Comparison of ENCODE assay signal across 10 mouse cellular contexts in genomic region chr2:180726658-180727442, GRCm38 (mm10). TPM values are rescaled to one million over a fixed set of nuclear protein-coding genes. Genes with fewer than 3 reads are reported as not detected.
DNase-seq lines count a peak whose midpoint lies in the region; ATAC-seq and TF ChIP-seq lines count a peak whose summit lies in the region.
"Had no signal": no experiment of that assay in that cellular context is flagged by ENCODE, and none has a peak within 500 bp of the region (broad histone marks: within the 10 kb centered on the region; RNA-seq: fewer than 3 reads in every experiment).

No protein-coding gene starts in this region.

- H3K27me3 ChIP-seq in forebrain, postnatal 0 days (ENCODE audit: insufficient read depth, low read length) = no peaks in the 10 kb centered on the region
- no peaks in the 10 kb centered on the region for H3K27me3 ChIP-seq in kidney, embryonic 15.5 days
- no peaks in the 10 kb centered on the region for H3K27me3 ChIP-seq in midbrain, postnatal 0 days (ENCODE audit: insufficient read depth, low read length)

- peak; percentile 34 to 47 for DNase-seq in heart, adult 9 months (ENCODE audit: low spot score in 2 of 2)
- DNase-seq in heart, postnatal 36 days = no peak
- peak; percentile 61 for DNase-seq in lung, postnatal 36 days
- DNase-seq in thymus, postnatal 0 days (ENCODE audit: low spot score) = peak; percentile 73
- no peak for DNase-seq in forebrain, postnatal 0 days
- DNase-seq in midbrain, postnatal 0 days (ENCODE audit: low spot score) = no peak
- DNase-seq: kidney, adult 11 months had no signal

- intact Hi-C loops in heart, postnatal 36 days (cut with DNase I) = no loop called here

- 12% methylated on average over 6 of the region's 6 CpGs for WGBS in bone marrow, adult 2 months
- 75% methylated on average over 6 of the region's 6 CpGs for WGBS in forebrain, postnatal 0 days
- WGBS in kidney, embryonic 15.5 days = 72% methylated on average over 6 of the region's 6 CpGs
- 68% methylated on average over 6 of the region's 6 CpGs for WGBS in midbrain, postnatal 0 days

- H3K4me3 ChIP-seq in bone marrow, adult 2 months (replicated peaks; ENCODE audit: control insufficient read depth, low read depth, low read length) = peak overlapping the region; percentile 19
- no peak overlapping the region for H3K4me3 ChIP-seq in forebrain, postnatal 0 days (ENCODE audit: low read depth, low read length)
- H3K4me3 ChIP-seq in kidney, embryonic 15.5 days (replicated peaks) = no peak overlapping the region
- no peak overlapping the region for H3K4me3 ChIP-seq in midbrain, postnatal 0 days (ENCODE audit: low read depth, low read length)

- no peak for ATAC-seq in forebrain, postnatal 0 days
- no peak for ATAC-seq in kidney, embryonic 15.5 days (replicated peaks; ENCODE audit: low FRiP score)
- ATAC-seq in midbrain, postnatal 0 days (ENCODE audit: low FRiP score) = no peak
- ATAC-seq: forebrain, embryonic 16.5 days had no signal

- H3K4me1 ChIP-seq in bone marrow, adult 2 months (ENCODE audit: control insufficient read depth, insufficient read depth, low read length) = peaks cover 13% of the 10 kb centered on the region
- no peaks in the 10 kb centered on the region for H3K4me1 ChIP-seq in forebrain, postnatal 0 days (ENCODE audit: insufficient read depth)
- H3K4me1 ChIP-seq in kidney, embryonic 15.5 days = peaks cover 24% of the 10 kb centered on the region
- H3K4me1 ChIP-seq in midbrain, postnatal 0 days (ENCODE audit: insufficient read depth, low read length) = 0 out of 2 replicates have a peak, but pooled peaks cover 9% of the 10 kb centered on the region

- H3K27ac ChIP-seq in bone marrow, adult 2 months (ENCODE audit: control insufficient read depth, insufficient read depth, low read depth, low read length, poor library complexity) = peak overlapping the region; percentile 79
- H3K27ac ChIP-seq in forebrain, postnatal 0 days (ENCODE audit: low read depth, low read length) = no peak overlapping the region
- no peak overlapping the region for H3K27ac ChIP-seq in kidney, embryonic 15.5 days
- H3K27ac ChIP-seq in midbrain, postnatal 0 days (ENCODE audit: low read depth, low read length) = no peak overlapping the region

- no peak overlapping the region for H3K9ac ChIP-seq in forebrain, postnatal 0 days
- H3K9ac ChIP-seq in kidney, embryonic 15.5 days = no peak overlapping the region
- H3K9ac ChIP-seq in midbrain, postnatal 0 days (replicated peaks; ENCODE audit: low read length, poor library complexity, severe bottlenecking) = no peak overlapping the region

- no peaks in the 10 kb centered on the region for H3K9me3 ChIP-seq in forebrain, postnatal 0 days (ENCODE audit: low read length)
- no peaks in the 10 kb centered on the region for H3K9me3 ChIP-seq in kidney, embryonic 15.5 days (replicated peaks)
- H3K9me3 ChIP-seq in midbrain, postnatal 0 days (ENCODE audit: low read length) = no peaks in the 10 kb centered on the region

- H3K4me2 ChIP-seq in forebrain, postnatal 0 days (ENCODE audit: low read depth) = no peak overlapping the region
- H3K4me2 ChIP-seq in kidney, embryonic 15.5 days = no peak overlapping the region
- no peak overlapping the region for H3K4me2 ChIP-seq in midbrain, postnatal 0 days (ENCODE audit: low read depth, low read length, poor library complexity, severe bottlenecking)

- TF ChIP-seq CTCF in bone marrow, adult 2 months (IDR thresholded peaks at IDR 0.05; ENCODE audit: control insufficient read depth, insufficient read depth, low read length) = no peak
- no peak for TF ChIP-seq CTCF in forebrain, postnatal 0 days (IDR thresholded peaks at IDR 0.05; ENCODE audit: low read depth)
- TF ChIP-seq CTCF in midbrain, postnatal 0 days (IDR thresholded peaks at IDR 0.05) = no peak

- peaks cover 20% of the 10 kb centered on the region for H3K36me3 ChIP-seq in forebrain, postnatal 0 days (ENCODE audit: insufficient read depth)
- peaks cover 23% of the 10 kb centered on the region for H3K36me3 ChIP-seq in kidney, embryonic 15.5 days
- H3K36me3 ChIP-seq in midbrain, postnatal 0 days (ENCODE audit: insufficient read depth, low read length) = peaks cover 20% of the 10 kb centered on the region

- TF ChIP-seq POLR2A in bone marrow, adult 2 months (IDR thresholded peaks at IDR 0.05; ENCODE audit: borderline replicate concordance, control insufficient read depth, low read depth, low read length) = peak; percentile 54

RNA-seq across cellular contexts. Expression of gene Slc17a9, which starts 1.8 kb away (rescaled TPM):
- under 1 TPM in 1 of 2 experiments, not detected in 1; 0.38 TPM for total RNA-seq in heart, postnatal 36 days (2021)
- polyA plus RNA-seq in bone marrow, adult 2 months (2011; ENCODE audit: insufficient read depth, insufficient read length, low replicate concordance, missing spikeins) = 19.4 and 35.6 TPM in 2 replicates
- polyA plus RNA-seq in thymus, postnatal 0 days (2015; fragmentation: Nextera tagmentation; extraction: Ambion mirVana) = 2.6 and 3.1 TPM in 2 replicates
- total RNA-seq in forebrain, postnatal 0 days (2014; rRNA removed) = 0.10 and 0.38 TPM in 2 replicates
- 0.10 and 0.19 TPM in 2 replicates for polyA plus RNA-seq in forebrain, postnatal 0 days (2015; fragmentation: Nextera tagmentation; extraction: Ambion mirVana)
- polyA plus RNA-seq in kidney, embryonic 15.5 days (2015; fragmentation: Nextera tagmentation; extraction: Ambion mirVana) = 0.58 and 1.6 TPM in 2 replicates
- 0.55 and 1.2 TPM in 2 replicates for total RNA-seq in midbrain, postnatal 0 days (2014; rRNA removed)
- 0.20 TPM in 1 of 2 replicates, not detected in the other for polyA plus RNA-seq in midbrain, postnatal 0 days (2015; fragmentation: Nextera tagmentation; extraction: Ambion mirVana)

RNA-seq across cellular contexts. Expression of gene Gid8, which starts 16.9 kb away (rescaled TPM):
- 10 to 100 TPM; 59.4 to 60.5 TPM for total RNA-seq in heart, postnatal 36 days (2021)
- polyA plus RNA-seq in bone marrow, adult 2 months (2011; ENCODE audit: insufficient read depth, insufficient read length, low replicate concordance, missing spikeins) = 79.0 and 81.5 TPM in 2 replicates
- polyA plus RNA-seq in thymus, postnatal 0 days (2015; fragmentation: Nextera tagmentation; extraction: Ambion mirVana) = 50.5 and 53.1 TPM in 2 replicates
- 49.8 and 69.9 TPM in 2 replicates for total RNA-seq in forebrain, postnatal 0 days (2014; rRNA removed)
- polyA plus RNA-seq in forebrain, postnatal 0 days (2015; fragmentation: Nextera tagmentation; extraction: Ambion mirVana) = 43.6 and 50.6 TPM in 2 replicates
- 55.8 TPM in 2 replicates for polyA plus RNA-seq in kidney, embryonic 15.5 days (2015; fragmentation: Nextera tagmentation; extraction: Ambion mirVana)
- total RNA-seq in midbrain, postnatal 0 days (2014; rRNA removed) = 43.6 and 56.4 TPM in 2 replicates
- 44.5 and 46.5 TPM in 2 replicates for polyA plus RNA-seq in midbrain, postnatal 0 days (2015; fragmentation: Nextera tagmentation; extraction: Ambion mirVana)

RNA-seq across cellular contexts. Expression of gene Dido1, which starts 17.1 kb away (rescaled TPM):
- 10 to 100 TPM; 24.4 to 29.0 TPM for total RNA-seq in heart, postnatal 36 days (2021)
- 15.5 and 36.0 TPM in 2 replicates for polyA plus RNA-seq in bone marrow, adult 2 months (2011; ENCODE audit: insufficient read depth, insufficient read length, low replicate concordance, missing spikeins)
- polyA plus RNA-seq in thymus, postnatal 0 days (2015; fragmentation: Nextera tagmentation; extraction: Ambion mirVana) = 25.6 and 32.2 TPM in 2 replicates
- total RNA-seq in forebrain, postnatal 0 days (2014; rRNA removed) = 41.2 and 50.2 TPM in 2 replicates
- 12.2 and 17.6 TPM in 2 replicates for polyA plus RNA-seq in forebrain, postnatal 0 days (2015; fragmentation: Nextera tagmentation; extraction: Ambion mirVana)
- polyA plus RNA-seq in kidney, embryonic 15.5 days (2015; fragmentation: Nextera tagmentation; extraction: Ambion mirVana) = 28.4 and 29.7 TPM in 2 replicates
- total RNA-seq in midbrain, postnatal 0 days (2014; rRNA removed) = 36.7 and 44.1 TPM in 2 replicates
- 19.3 and 22.2 TPM in 2 replicates for polyA plus RNA-seq in midbrain, postnatal 0 days (2015; fragmentation: Nextera tagmentation; extraction: Ambion mirVana)

RNA-seq across cellular contexts. Expression of gene Bhlhe23, which starts 49.9 kb away (rescaled TPM):
- not detected for total RNA-seq in heart, postnatal 36 days (2021)
- not detected in 2 replicates for polyA plus RNA-seq in bone marrow, adult 2 months (2011; ENCODE audit: insufficient read depth, insufficient read length, low replicate concordance, missing spikeins)
- 0.17 and 0.19 TPM in 2 replicates for polyA plus RNA-seq in thymus, postnatal 0 days (2015; fragmentation: Nextera tagmentation; extraction: Ambion mirVana)
- total RNA-seq in forebrain, postnatal 0 days (2014; rRNA removed) = 0.33 and 0.46 TPM in 2 replicates
- 0.18 and 0.71 TPM in 2 replicates for polyA plus RNA-seq in forebrain, postnatal 0 days (2015; fragmentation: Nextera tagmentation; extraction: Ambion mirVana)
- not detected in 2 replicates for polyA plus RNA-seq in kidney, embryonic 15.5 days (2015; fragmentation: Nextera tagmentation; extraction: Ambion mirVana)
- 7.6 and 7.9 TPM in 2 replicates for total RNA-seq in midbrain, postnatal 0 days (2014; rRNA removed)
- 5.9 and 6.0 TPM in 2 replicates for polyA plus RNA-seq in midbrain, postnatal 0 days (2015; fragmentation: Nextera tagmentation; extraction: Ambion mirVana)

Comparison
In these comparisons a context has a peak if more than half of its experiments do, and no peak if none do; other contexts are left out.
1. DNase-seq: peak in heart, adult 9 months (2 of 2), lung, postnatal 36 days (single experiment) and thymus, postnatal 0 days (single experiment); none in heart, postnatal 36 days (0 of 2), forebrain, postnatal 0 days (single experiment) and midbrain, postnatal 0 days (single experiment).